Mouse (Mus musculus) left cerebral cortex, postnatal 10 days (tissue): ENCODE measurements around the gene Klhl35. TPM values are rescaled to one million over a fixed set of nuclear protein-coding genes. Genes with fewer than 3 reads are reported as not detected.
A peak's percentile ranks its signal among the peaks of the same experiment; 100 is the strongest.

Experiments used
- DNase-seq, 2 experiments: peaks; one replicate each; pipeline ENCODE4 v3.0.0; 2021 to 2022; ENCODE audit warnings: low spot score in 2 of 2, mixed read lengths in 1 of 2; ENCODE audit errors: extremely low spot score in 1 of 2
- intact Hi-C: fragments of 180-260 bp; cut with DNase I; formaldehyde crosslinking; loops from one replicate; pipeline ENCODE4 v1.15.1; 2025
- total RNA-seq, 2 experiments: library from RNA; stranded (reverse); gene quantifications; 2 replicates each; pipeline ENCODE4 v1.2.3; 2021

Gene Klhl35
- total RNA-seq: 1 to 10 TPM; 1.4 to 2.6 TPM

- intact Hi-C loops: no loop called here
- peak in 1 of 2 experiments; percentile 57 for DNase-seq
Measured at GRCm38 (mm10) chr7:99465811-99466210, at the start of gene Klhl35. TSS of gene Klhl35 (plus strand) at chr7:99466004.

DNA sequence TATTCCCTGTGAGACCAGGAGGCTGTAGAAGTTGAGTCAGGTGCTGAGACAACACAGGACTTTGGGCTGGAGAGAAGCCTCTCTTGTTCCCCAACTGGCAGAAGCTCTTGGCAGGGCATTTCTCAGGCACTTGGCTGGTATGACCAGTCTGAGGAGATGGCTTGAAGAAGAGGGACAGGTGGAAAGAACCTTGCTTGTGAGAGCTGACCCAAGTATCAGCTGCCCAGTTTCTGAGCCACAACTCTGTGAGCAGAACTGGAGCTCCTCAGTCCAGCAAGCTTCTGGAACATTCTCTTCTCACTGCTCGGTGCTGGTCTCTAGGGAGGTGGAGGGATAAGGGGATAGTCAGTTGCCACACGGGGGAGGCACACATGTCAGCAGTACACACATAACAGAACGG lies 46.5 kb upstream of the Klhl35 start:
- DNase-seq: no peak
- intact Hi-C loops: no loop called here

DNA sequence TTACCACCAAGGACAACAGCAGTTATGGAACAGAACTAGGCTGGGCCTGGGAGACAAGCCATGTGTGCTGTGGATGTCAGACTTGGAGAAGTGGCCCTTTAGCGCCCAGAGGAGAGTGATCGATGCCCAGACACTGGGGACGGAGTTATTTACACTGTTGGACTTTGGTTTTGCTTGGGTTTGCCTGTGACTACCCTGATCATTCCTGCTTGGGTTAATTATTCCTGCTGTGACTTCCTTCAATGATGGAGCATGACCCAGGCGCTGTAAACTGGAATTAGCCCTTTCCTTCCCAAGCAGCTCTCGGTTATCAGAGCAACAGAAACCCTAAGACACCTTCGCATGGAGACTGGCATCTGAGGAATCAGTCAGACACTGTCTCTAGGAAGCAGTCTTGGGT lies 44.8 kb upstream of the Klhl35 start:
- no peak for DNase-seq
- intact Hi-C loops: no loop called here

GRCm38 (mm10) chr7:99424538-99425155 lies 41.2 kb upstream of the Klhl35 start:
- intact Hi-C loops: no loop called here
- no peak for DNase-seq

GRCm38 (mm10) chr7:99425706-99426105 lies 40.1 kb upstream of the Klhl35 start:
- no peak for DNase-seq
- intact Hi-C loops: no loop called here

GRCm38 (mm10) chr7:99427031-99427430 lies 38.8 kb upstream of the Klhl35 start:
- DNase-seq: no peak
- intact Hi-C loops: no loop called here

DNA sequence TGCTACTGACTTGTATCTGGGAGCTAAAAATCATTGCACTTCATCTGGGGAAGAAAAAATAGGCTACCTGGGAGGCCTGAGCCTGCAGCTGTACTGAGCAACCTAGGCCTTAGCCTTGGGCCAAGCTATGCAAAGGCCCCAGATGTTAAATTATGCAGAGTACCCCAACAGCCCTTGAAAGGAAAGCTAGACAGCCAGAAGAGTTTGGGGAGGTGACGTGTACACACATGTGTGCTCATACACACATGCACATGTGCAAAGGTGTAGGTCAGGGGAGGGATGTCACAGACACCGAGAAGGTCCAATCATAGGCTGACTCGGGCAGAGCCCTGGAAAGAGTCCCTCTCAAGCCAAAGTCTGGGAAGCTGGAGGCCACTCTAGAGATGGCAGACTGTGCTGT lies 37.8 kb upstream of the Klhl35 start:
- intact Hi-C loops: no loop called here
- DNase-seq: no peak

- intact Hi-C loops: no loop called here
- no peak for DNase-seq
Measured at GRCm38 (mm10) chr7:99428836-99429235, 37.0 kb upstream of the Klhl35 start.

GRCm38 (mm10) chr7:99429786-99430185 lies 36.0 kb upstream of the Klhl35 start:
- DNase-seq: peak in 1 of 2 experiments; percentile 46
- intact Hi-C loops: no loop called here

- DNase-seq: no peak
- intact Hi-C loops: no loop called here
Measured at GRCm38 (mm10) chr7:99430246-99430645, 35.6 kb upstream of the Klhl35 start.

DNA sequence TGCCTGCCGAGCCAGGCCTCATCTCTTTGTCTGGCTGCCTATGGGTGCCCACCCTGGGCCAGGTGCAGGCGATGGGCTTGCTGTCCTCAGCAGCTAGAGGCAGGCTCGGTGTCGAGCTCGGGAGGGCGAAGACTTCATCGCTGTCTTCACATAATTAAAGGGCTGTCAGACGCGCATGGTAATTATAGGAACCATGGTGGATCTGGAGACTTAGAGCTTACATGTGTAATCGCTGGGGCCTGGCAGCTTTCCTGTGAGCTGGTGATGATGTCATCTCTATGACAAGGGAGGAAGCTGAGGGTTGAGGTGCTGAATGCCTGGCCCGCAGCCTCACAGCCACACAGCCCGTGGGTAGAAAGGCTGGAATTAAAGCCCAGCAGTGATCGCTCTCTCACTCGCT lies 33.6 kb upstream of the Klhl35 start:
- intact Hi-C loops: no loop called here

GRCm38 (mm10) chr7:99432863-99433262 lies 32.9 kb upstream of the Klhl35 start:
- DNase-seq: no peak
- intact Hi-C loops: no loop called here

More for the DNA sequence above, 33.6 kb upstream of the Klhl35 start:
- DNase-seq: peak in 1 of 2 experiments; percentile 50

- DNase-seq: no peak
- intact Hi-C loops: loop anchor here (5.0 kb wide), 1 partner anchor 37 kb away; no protein-coding TSS in a partner anchor
Measured at GRCm38 (mm10) chr7:99434672-99435250, 31.0 kb upstream of the Klhl35 start.

- intact Hi-C loops: loop anchor here (5.0 kb wide), 1 partner anchor 39 kb away; no protein-coding TSS in a partner anchor
- no peak for DNase-seq
Measured at GRCm38 (mm10) chr7:99436530-99436929, 29.3 kb upstream of the Klhl35 start.

DNA sequence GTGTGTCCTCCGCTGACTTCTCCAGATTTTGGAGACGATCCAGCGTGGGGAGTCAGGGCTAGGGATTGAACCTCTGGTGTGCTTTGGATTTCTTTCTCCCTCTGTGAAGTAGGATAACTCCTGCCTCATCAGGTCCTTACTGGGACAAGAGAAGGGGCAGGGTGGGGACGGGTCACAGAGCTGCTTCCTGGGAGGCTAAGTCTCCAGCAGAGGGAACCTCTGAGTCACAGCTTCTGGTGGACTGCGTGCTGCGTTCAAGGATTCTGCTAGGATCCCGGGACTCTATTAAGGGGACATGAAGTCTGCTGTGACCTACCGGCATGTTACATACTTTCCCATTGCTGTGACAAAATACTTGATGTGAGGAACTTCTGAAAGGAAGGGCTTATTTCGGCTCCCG lies 26.9 kb upstream of the Klhl35 start:
- intact Hi-C loops: loop anchor here (5.0 kb wide), 1 partner anchor 42 kb away; no protein-coding TSS in a partner anchor
- DNase-seq: no peak

DNA sequence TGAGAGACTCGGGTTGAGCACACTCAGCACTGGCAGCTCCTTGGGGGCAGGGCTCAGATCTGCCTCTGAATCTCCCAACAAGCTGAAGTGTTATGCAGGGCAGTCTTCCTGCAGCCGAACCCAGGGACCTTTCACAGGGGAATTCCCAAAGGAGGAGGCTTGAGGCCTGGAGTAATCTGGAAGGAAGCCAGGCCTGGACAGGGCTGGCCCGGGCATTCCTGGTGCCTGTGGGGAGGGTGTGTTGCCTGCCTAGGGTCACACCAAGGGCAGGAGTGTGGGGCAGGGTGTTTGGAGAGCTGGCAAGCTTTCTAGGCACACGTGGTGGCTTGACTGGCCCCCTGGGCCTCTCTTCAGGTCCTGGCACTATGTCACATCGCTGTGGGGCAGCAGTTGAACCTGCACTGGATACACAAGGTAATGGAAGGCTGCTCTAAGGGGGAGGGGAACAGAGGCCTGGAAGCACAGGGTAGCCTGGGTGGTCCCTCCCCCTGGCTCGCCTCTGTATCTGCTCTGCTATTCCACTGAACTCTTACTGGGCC lies 24.2 kb upstream of the Klhl35 start:
- intact Hi-C loops: no loop called here
- DNase-seq: peak in 1 of 2 experiments; percentile 71

DNA sequence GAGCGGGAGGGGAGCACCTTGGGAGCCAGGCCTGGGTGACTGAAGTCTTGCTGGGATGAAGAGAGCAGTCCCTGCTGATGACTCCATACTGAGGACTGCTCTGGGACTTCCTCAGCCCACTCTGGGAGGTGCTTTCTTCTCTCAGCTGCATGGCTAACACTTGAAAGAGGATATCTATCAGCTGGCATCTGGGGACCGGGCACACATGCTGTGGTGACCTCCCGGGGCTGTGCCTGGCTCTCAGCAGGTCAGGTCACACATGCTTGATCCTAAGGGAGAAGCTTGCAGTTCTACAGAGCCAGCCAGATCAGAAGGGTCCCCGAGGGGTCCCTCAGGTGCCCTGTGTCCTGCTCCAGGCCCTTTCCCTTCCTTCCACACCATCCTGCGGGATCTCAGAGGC lies 22.6 kb upstream of the Klhl35 start:
- intact Hi-C loops: no loop called here
- no peak for DNase-seq

- intact Hi-C loops: no loop called here
- no peak for DNase-seq
Measured at GRCm38 (mm10) chr7:99444012-99444411, 21.8 kb upstream of the Klhl35 start.

DNA sequence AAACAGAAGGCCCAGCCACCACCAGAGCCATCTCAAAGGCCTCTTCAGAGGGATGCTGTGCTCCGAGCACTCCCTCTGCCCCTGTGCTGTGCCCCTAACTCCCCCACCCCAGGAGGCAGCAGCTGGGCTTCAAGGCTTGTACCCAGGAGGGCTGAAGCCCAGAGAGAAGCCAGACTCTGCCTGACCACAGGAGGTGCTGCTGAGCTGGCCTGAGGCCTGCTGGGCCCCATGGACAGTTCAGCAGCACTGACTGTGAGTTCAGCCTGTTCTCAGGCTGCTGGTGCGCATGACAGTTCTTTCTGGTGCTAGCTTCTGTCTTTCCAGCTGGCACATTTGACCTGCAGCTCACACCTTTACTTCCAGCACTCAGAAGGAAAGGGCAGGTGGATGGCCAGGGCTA lies 20.0 kb upstream of the Klhl35 start:
- intact Hi-C loops: no loop called here
- no peak for DNase-seq

- intact Hi-C loops: no loop called here
- no peak for DNase-seq
Measured at GRCm38 (mm10) chr7:99447323-99447722, 18.5 kb upstream of the Klhl35 start.
